ENCODE assay signal across 22 mouse cellular contexts in the genomic region with DNA sequence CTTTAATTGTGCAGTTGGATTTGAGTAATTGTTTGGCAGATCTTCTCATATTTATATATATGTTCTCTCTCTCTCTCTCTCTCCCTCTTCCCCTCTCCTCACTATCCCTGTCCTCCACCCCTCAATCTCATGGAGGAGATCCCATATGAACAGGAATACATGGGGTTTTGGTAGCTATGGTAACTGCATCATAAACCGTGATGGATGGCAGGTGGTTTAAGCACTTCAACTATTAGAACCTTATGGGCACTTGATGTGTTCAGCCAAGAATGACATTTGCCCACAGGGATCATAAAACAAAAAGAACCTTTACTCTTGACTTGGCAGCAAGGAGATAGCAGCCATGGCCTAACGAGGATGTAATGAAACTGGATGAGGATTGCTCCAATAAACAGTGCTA.
DNase-seq lines count a peak whose midpoint lies in the region; ATAC-seq and TF ChIP-seq lines count a peak whose summit lies in the region.
"Had no signal": no experiment of that assay in that cellular context is flagged by ENCODE, and none has a peak within 500 bp of the region (broad histone marks: within the 10 kb centered on the region; RNA-seq: fewer than 3 reads in every experiment).

No protein-coding gene starts in this region.

- no peak overlapping the region for H3K9ac ChIP-seq in hindbrain, postnatal 0 days (replicated peaks; ENCODE audit: low read length)
- no peak overlapping the region for H3K9ac ChIP-seq in hindbrain, embryonic 14.5 days
- no peak overlapping the region for H3K9ac ChIP-seq in kidney, embryonic 15.5 days
- H3K9ac ChIP-seq in heart, embryonic 12.5 days, result no peak overlapping the region
- H3K9ac ChIP-seq: embryonic facial prominence, embryonic 12.5 days; forebrain, postnatal 0 days; intestine, embryonic 15.5 days; liver, embryonic 12.5 days had no signal

- ATAC-seq in hindbrain, postnatal 0 days, result 0 out of 2 replicates have a peak, but pooled peaks have one; percentile 40
- no peak for ATAC-seq in hindbrain, embryonic 14.5 days (ENCODE audit: low FRiP score)
- no peak for ATAC-seq in kidney, embryonic 15.5 days (replicated peaks; ENCODE audit: low FRiP score)
- ATAC-seq in heart, embryonic 12.5 days (ENCODE audit: insufficient number of reproducible peaks, low FRiP score), result no peak
- ATAC-seq: forebrain, postnatal 0 days; intestine, embryonic 15.5 days; liver, embryonic 12.5 days had no signal

- no peaks in the 10 kb centered on the region for H3K27me3 ChIP-seq in hindbrain, postnatal 0 days (ENCODE audit: insufficient read depth, low read length)
- H3K27me3 ChIP-seq in hindbrain, embryonic 14.5 days (ENCODE audit: control insufficient read depth, insufficient read depth, low read length), result no peaks in the 10 kb centered on the region
- no peaks in the 10 kb centered on the region for H3K27me3 ChIP-seq in kidney, embryonic 15.5 days
- H3K27me3 ChIP-seq in heart, embryonic 12.5 days (replicated peaks), result no peaks in the 10 kb centered on the region
- H3K27me3 ChIP-seq: embryonic facial prominence, embryonic 12.5 days; intestine, embryonic 15.5 days; liver, embryonic 12.5 days had no signal

- no peak overlapping the region for H3K27ac ChIP-seq in hindbrain, postnatal 0 days
- H3K27ac ChIP-seq in hindbrain, embryonic 14.5 days, result no peak overlapping the region
- H3K27ac ChIP-seq in kidney, embryonic 15.5 days, result no peak overlapping the region
- no peak overlapping the region for H3K27ac ChIP-seq in heart, embryonic 12.5 days (ENCODE audit: poor library complexity, severe bottlenecking)
- H3K27ac ChIP-seq: embryonic facial prominence, embryonic 12.5 days; gastrocnemius, adult 2 months; heart, embryonic 10.5 days; intestine, embryonic 15.5 days; liver, embryonic 12.5 days had no signal

- DNase-seq in hindbrain, postnatal 0 days (ENCODE audit: low spot score), result peak; percentile 35
- no peak for DNase-seq in hindbrain, embryonic 14.5 days (ENCODE audit: low spot score)
- DNase-seq in retina, postnatal 1 day, result peak; percentile 1
- DNase-seq in retina, embryonic 14.5 days (ENCODE audit: low spot score), result no peak
- DNase-seq in mesoderm, embryonic 11.5 days (ENCODE audit: low read depth, low spot score), result peak; percentile 47
- DNase-seq: adrenal gland, adult 2 months; cerebellum, adult 8-10 months; cerebellum, postnatal 36 days; forebrain, postnatal 0 days; gastrocnemius, adult 2 months; kidney, adult 8-10 months; kidney, postnatal 14 days; left cerebral cortex, postnatal 4 days; lung, adult 18-20 months; lung, postnatal 14 days; right cerebral cortex, postnatal 25 days had no signal

- H3K4me2 ChIP-seq in hindbrain, postnatal 0 days (ENCODE audit: low read depth, low read length), result no peak overlapping the region
- no peak overlapping the region for H3K4me2 ChIP-seq in hindbrain, embryonic 14.5 days (replicated peaks)
- H3K4me2 ChIP-seq in kidney, embryonic 15.5 days, result no peak overlapping the region
- no peak overlapping the region for H3K4me2 ChIP-seq in heart, embryonic 12.5 days
- H3K4me2 ChIP-seq: embryonic facial prominence, embryonic 12.5 days; intestine, embryonic 15.5 days; liver, embryonic 12.5 days had no signal

- no peak for TF ChIP-seq CTCF in hindbrain, postnatal 0 days (IDR thresholded peaks at IDR 0.05; ENCODE audit: low read depth)

- WGBS in hindbrain, postnatal 0 days, result 37% methylated on average over 2 of the region's 2 CpGs
- 47% methylated on average over 2 of the region's 2 CpGs for WGBS in hindbrain, embryonic 14.5 days
- 33% methylated on average over 2 of the region's 2 CpGs for WGBS in kidney, embryonic 15.5 days
- 75% methylated on average over 2 of the region's 2 CpGs for WGBS in heart, embryonic 12.5 days

- H3K4me1 ChIP-seq in hindbrain, postnatal 0 days (ENCODE audit: insufficient read depth, low read length), result no peaks in the 10 kb centered on the region
- no peaks in the 10 kb centered on the region for H3K4me1 ChIP-seq in hindbrain, embryonic 14.5 days (replicated peaks; ENCODE audit: control insufficient read depth, insufficient read depth, low read length)
- H3K4me1 ChIP-seq in kidney, embryonic 15.5 days, result no peaks in the 10 kb centered on the region
- no peaks in the 10 kb centered on the region for H3K4me1 ChIP-seq in heart, embryonic 12.5 days (replicated peaks)
- H3K4me1 ChIP-seq: embryonic facial prominence, embryonic 12.5 days; heart, embryonic 10.5 days; intestine, embryonic 15.5 days; liver, embryonic 12.5 days had no signal

- no peak overlapping the region for H3K4me3 ChIP-seq in hindbrain, postnatal 0 days (ENCODE audit: low read length)
- H3K4me3 ChIP-seq in hindbrain, embryonic 14.5 days (replicated peaks; ENCODE audit: low read length), result no peak overlapping the region
- H3K4me3 ChIP-seq in kidney, embryonic 15.5 days (replicated peaks), result no peak overlapping the region
- no peak overlapping the region for H3K4me3 ChIP-seq in heart, embryonic 12.5 days
- H3K4me3 ChIP-seq: embryonic facial prominence, embryonic 12.5 days; gastrocnemius, adult 2 months; heart, embryonic 10.5 days; intestine, embryonic 15.5 days; liver, embryonic 12.5 days had no signal

- no peaks in the 10 kb centered on the region for H3K36me3 ChIP-seq in hindbrain, postnatal 0 days (ENCODE audit: insufficient read depth, low read length)
- no peaks in the 10 kb centered on the region for H3K36me3 ChIP-seq in hindbrain, embryonic 14.5 days (replicated peaks; ENCODE audit: control insufficient read depth, insufficient read depth)
- no peaks in the 10 kb centered on the region for H3K36me3 ChIP-seq in kidney, embryonic 15.5 days
- H3K36me3 ChIP-seq in heart, embryonic 12.5 days, result no peaks in the 10 kb centered on the region
- H3K36me3 ChIP-seq: embryonic facial prominence, embryonic 12.5 days; heart, embryonic 10.5 days; intestine, embryonic 15.5 days; liver, embryonic 12.5 days had no signal

- no peaks in the 10 kb centered on the region for H3K9me3 ChIP-seq in hindbrain, postnatal 0 days (ENCODE audit: low read length)
- no peaks in the 10 kb centered on the region for H3K9me3 ChIP-seq in hindbrain, embryonic 14.5 days (ENCODE audit: control insufficient read depth, low read length)
- no peaks in the 10 kb centered on the region for H3K9me3 ChIP-seq in kidney, embryonic 15.5 days (replicated peaks)
- H3K9me3 ChIP-seq in heart, embryonic 12.5 days (replicated peaks), result no peaks in the 10 kb centered on the region
- H3K9me3 ChIP-seq: embryonic facial prominence, embryonic 12.5 days; heart, embryonic 10.5 days; intestine, embryonic 15.5 days; liver, embryonic 12.5 days had no signal

Comparison
In these comparisons a context has a peak if more than half of its experiments do, and no peak if none do; other contexts are left out.
1. DNase-seq: peak in hindbrain, postnatal 0 days (single experiment), retina, postnatal 1 day (single experiment) and mesoderm, embryonic 11.5 days (single experiment); none in hindbrain, embryonic 14.5 days (single experiment) and retina, embryonic 14.5 days (single experiment).